Mouse (Mus musculus): ENCODE results near the gene Fam19a5.

Fam19a5 gene

DNA sequence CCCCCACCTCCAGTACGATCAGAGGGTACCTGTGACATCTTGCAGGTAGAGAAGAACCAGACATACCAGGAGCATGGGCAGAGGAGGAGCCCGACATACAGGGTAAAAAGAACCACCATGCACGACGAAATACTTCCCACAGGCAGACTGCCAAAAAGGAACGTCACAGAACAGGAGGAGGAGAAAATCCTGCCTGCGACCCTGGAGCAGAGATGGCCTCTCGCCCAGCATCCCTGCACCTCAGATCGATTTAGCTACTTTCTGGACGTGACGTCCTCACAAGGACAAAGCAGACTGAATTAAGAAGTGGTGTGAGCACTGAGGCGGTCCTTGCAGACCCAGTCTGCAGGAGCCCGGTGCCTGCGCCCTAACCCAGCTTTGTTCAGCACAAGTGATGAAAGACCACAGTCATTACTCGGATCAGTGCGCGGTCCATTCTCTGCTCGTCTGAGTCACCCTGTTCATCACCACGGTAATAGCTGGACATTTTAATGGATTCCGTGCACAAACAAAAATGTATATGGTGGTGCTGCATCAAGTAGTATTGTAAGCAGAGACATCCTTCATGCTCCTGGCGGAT, 182.6 kb downstream of the Fam19a5 start:
- no peak for DNase-seq (ENCODE audit: low spot score)

- no peak for DNase-seq (ENCODE audit: low spot score)
Measured at GRCm38 (mm10) chr15:87736345-87736744, 192.2 kb downstream of the Fam19a5 start.

DNA sequence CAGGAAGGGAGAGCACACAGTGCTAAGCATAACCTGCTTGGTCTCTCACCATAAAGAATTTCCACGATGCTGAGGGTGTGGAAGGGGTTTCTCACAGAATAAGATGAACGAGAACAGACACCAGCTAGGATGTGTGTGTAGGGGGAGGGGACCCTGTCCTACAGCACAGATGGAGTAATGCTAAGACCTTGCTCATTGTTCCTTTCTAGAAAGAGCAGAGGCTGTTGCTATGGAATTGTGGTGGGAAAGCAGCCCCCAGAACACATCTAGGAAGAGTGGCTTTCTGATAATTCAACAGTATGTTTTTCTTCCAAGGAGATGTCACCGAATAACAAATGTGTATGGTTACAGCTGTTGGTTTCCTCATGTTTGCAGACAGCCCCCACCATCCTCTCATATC, 211.4 kb downstream of the Fam19a5 start:
- no peak for DNase-seq (ENCODE audit: low spot score)

DNA sequence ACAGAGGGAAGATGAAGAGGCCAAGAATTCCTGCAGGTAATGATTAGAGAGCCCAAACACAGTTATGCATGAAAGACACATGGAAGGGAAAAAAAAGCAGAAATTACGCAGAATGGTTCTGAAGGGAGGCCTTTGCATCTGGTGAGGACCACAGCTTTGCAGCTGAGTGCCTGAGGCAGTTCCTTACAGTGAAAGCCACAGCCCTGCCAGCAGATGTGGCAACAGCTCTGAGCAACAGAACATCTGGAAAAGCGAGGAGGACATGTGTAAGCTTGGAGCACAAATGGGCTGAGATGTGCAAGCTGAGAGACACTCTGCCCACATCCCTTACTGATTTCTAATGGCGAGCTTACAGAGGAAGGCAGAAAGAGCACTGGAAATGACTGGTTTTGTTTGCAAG, 221.8 kb downstream of the Fam19a5 start:
- DNase-seq (ENCODE audit: low spot score): no peak

GRCm38 (mm10) chr15:87773955-87774354, 229.9 kb downstream of the Fam19a5 start:
- no peak for DNase-seq (ENCODE audit: low spot score)

DNA sequence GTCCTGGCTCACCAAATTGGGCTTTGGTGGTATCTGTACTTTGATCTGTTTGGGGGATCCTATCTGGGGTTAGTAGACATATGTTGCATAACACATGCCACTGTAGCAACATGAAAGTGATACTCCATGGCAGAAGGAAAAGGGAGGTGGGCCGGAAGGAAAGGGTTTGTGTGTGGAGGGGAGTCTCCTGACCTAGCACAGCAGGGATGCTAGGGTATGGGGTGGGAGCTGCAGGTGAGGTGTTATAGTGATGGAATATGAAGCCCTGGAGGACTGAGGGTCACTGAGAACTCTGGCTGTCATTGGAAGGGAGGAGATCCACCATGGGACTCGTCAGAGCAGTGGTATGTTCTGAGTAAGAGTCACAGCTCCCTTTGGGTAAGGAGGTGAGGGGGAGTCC, 239.2 kb downstream of the Fam19a5 start:
- DNase-seq (ENCODE audit: low spot score): no peak

GRCm38 (mm10) chr15:87789671-87790070, 245.6 kb downstream of the Fam19a5 start:
- no peak for DNase-seq (ENCODE audit: low spot score)

DNA sequence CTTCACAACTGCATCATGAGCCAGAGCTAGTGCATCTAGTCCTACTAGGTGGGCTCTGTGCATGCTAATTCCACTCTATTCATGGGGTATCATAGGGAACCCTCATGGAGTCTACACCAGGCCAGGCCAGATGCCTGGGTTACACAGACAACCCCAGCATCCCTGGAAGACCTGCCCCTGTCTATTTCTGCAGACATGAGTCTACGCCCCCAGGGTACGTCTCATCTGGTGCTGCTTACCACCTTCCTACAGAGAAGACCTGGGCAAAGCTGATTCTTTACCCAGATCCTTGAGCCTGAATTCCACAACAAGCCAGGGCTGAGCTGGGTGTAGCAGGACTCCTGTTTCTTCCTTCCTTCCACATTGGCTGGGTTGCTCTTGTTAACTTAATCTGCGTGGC, 249.6 kb downstream of the Fam19a5 start:
- no peak for DNase-seq (ENCODE audit: low spot score)

- no peak for DNase-seq (ENCODE audit: low spot score)
Measured at GRCm38 (mm10) chr15:87796571-87796970, 252.5 kb downstream of the Fam19a5 start.

Data from T-cell, adult 2 months (primary cell).